Mouse (Mus musculus) right cerebral cortex, adult 2 months (tissue): Measurements from ENCODE around the gene Cbfb.
A peak's percentile ranks its signal among the peaks of the same experiment; 100 is the strongest.

Experiments used
- DNase-seq, 2 experiments: peaks; one replicate each; pipeline ENCODE4 v3.0.0; 2021 to 2022; ENCODE audit warnings: low spot score in 2 of 2

The Cbfb gene

GRCm38 (mm10) chr8:105251954-105252353 is 81.5 kb downstream of the Cbfb start:
- DNase-seq = no peak

GRCm38 (mm10) chr8:105252680-105253537 is 82.4 kb downstream of the Cbfb start:
- no peak for DNase-seq

- DNase-seq = no peak
These were observed 83.3 kb downstream of the Cbfb start for GRCm38 (mm10) chr8:105253766-105254151.

- peak; percentile 88 to 92 for DNase-seq
These were observed 83.9 kb downstream of the Cbfb start for GRCm38 (mm10) chr8:105254152-105254965.

GRCm38 (mm10) chr8:105254966-105255350 is 84.5 kb downstream of the Cbfb start, which contains the start of gene B3gnt9:
TSS of gene B3gnt9 (minus strand) at chr8:105255153.
- DNase-seq = no peak

- no peak for DNase-seq
These were observed 87.0 kb downstream of the Cbfb start for GRCm38 (mm10) chr8:105257318-105258114.

- DNase-seq = no peak
These were observed 88.6 kb downstream of the Cbfb start for GRCm38 (mm10) chr8:105258911-105259720.

- DNase-seq = peak; percentile 63 to 67
These were observed 89.3 kb downstream of the Cbfb start for GRCm38 (mm10) chr8:105259721-105260320.

GRCm38 (mm10) chr8:105260371-105261099 is 90.1 kb downstream of the Cbfb start:
- no peak for DNase-seq

- no peak for DNase-seq
These were observed 91.0 kb downstream of the Cbfb start for GRCm38 (mm10) chr8:105261326-105261980.

GRCm38 (mm10) chr8:105263244-105263912 is 92.9 kb downstream of the Cbfb start:
- no peak for DNase-seq

GRCm38 (mm10) chr8:105264024-105264982 is 93.8 kb downstream of the Cbfb start, which contains the start of the genes Tradd and Fbxl8:
TSS of gene Tradd (minus strand) at chr8:105264609.
TSS of gene Fbxl8 (plus strand) at chr8:105264648.
- DNase-seq = peak in 1 of 2 experiments; percentile 54

GRCm38 (mm10) chr8:105265128-105265527 is 94.7 kb downstream of the Cbfb start:
- no peak for DNase-seq

- no peak for DNase-seq
These were observed 96.3 kb downstream of the Cbfb start for GRCm38 (mm10) chr8:105266775-105267174.
